Mouse (Mus musculus): ENCODE data around the gene Fbxo46. TPM values are rescaled to one million over a fixed set of nuclear protein-coding genes. Genes with fewer than 3 reads are reported as not detected.

Fbxo46 gene
- polyA plus RNA-seq, 1 experiment, result 8.6 TPM

GRCm38 (mm10) chr7:19091913-19092312, 27.7 kb upstream of the Fbxo46 start:
- TF ChIP-seq CTCF (IDR thresholded peaks at IDR 0.05; ENCODE audit: extremely low read depth, insufficient read depth, low read length), result no peak
- no peak for TF ChIP-seq POLR2A (IDR thresholded peaks at IDR 0.05; ENCODE audit: extremely low read depth, insufficient read depth, low read length)
- Histone ChIP-seq H3K27ac (ENCODE audit: insufficient read depth, low read length) (no peak overlapping the region), H3K4me1 (ENCODE audit: control insufficient read depth, insufficient read depth, low read length) (no peaks in the 10 kb centered on the region), H3K4me3 (ENCODE audit: insufficient read depth, low read length) (no peak overlapping the region)

GRCm38 (mm10) chr7:19092381-19093173, 27.1 kb upstream of the Fbxo46 start:
- Histone ChIP-seq H3K27ac (ENCODE audit: insufficient read depth, low read length) (no peak overlapping the region), H3K4me1 (ENCODE audit: control insufficient read depth, insufficient read depth, low read length) (no peaks in the 10 kb centered on the region), H3K4me3 (ENCODE audit: insufficient read depth, low read length) (no peak overlapping the region)
- TF ChIP-seq CTCF (IDR thresholded peaks at IDR 0.05; ENCODE audit: extremely low read depth, insufficient read depth, low read length) (no peak), POLR2A (IDR thresholded peaks at IDR 0.05; ENCODE audit: extremely low read depth, insufficient read depth, low read length) (no peak)

- H3K27ac ChIP-seq (ENCODE audit: insufficient read depth, low read length), result no peak overlapping the region
- TF ChIP-seq CTCF (IDR thresholded peaks at IDR 0.05; ENCODE audit: extremely low read depth, insufficient read depth, low read length), result peak; percentile 50
- no peak for TF ChIP-seq POLR2A (IDR thresholded peaks at IDR 0.05; ENCODE audit: extremely low read depth, insufficient read depth, low read length)
- no peak overlapping the region; the same call in 1 of the 2 replicates for H3K4me3 ChIP-seq (ENCODE audit: insufficient read depth, low read length)
- no peaks in the 10 kb centered on the region for H3K4me1 ChIP-seq (ENCODE audit: control insufficient read depth, insufficient read depth, low read length)
Measured at GRCm38 (mm10) chr7:19093174-19093521, 26.5 kb upstream of the Fbxo46 start.

GRCm38 (mm10) chr7:19093537-19094385, 25.9 kb upstream of the Fbxo46 start:
- TF ChIP-seq POLR2A (IDR thresholded peaks at IDR 0.05; ENCODE audit: extremely low read depth, insufficient read depth, low read length) (no peak), CTCF (IDR thresholded peaks at IDR 0.05; ENCODE audit: extremely low read depth, insufficient read depth, low read length) (no peak)
- Histone ChIP-seq H3K27ac (ENCODE audit: insufficient read depth, low read length) (peak overlapping the region; percentile 63; the same call in 1 of the 2 replicates), H3K4me3 (ENCODE audit: insufficient read depth, low read length) (peak overlapping the region; percentile 34), H3K4me1 (ENCODE audit: control insufficient read depth, insufficient read depth, low read length) (no peaks in the 10 kb centered on the region)

- no peak for TF ChIP-seq POLR2A (IDR thresholded peaks at IDR 0.05; ENCODE audit: extremely low read depth, insufficient read depth, low read length)
- TF ChIP-seq CTCF (IDR thresholded peaks at IDR 0.05; ENCODE audit: extremely low read depth, insufficient read depth, low read length), result no peak
- no peaks in the 10 kb centered on the region for H3K4me1 ChIP-seq (ENCODE audit: control insufficient read depth, insufficient read depth, low read length)
- peak within 1 kb of the TSS; percentile 63 for H3K27ac ChIP-seq (ENCODE audit: insufficient read depth, low read length)
- peak within 1 kb of the TSS; percentile 34 for H3K4me3 ChIP-seq (ENCODE audit: insufficient read depth, low read length)
Measured at GRCm38 (mm10) chr7:19094471-19094825, 25.2 kb upstream of the Fbxo46 start, which contains the start of gene Six5. Six5 (plus strand) TSS chr7:19094594.

- TF ChIP-seq POLR2A (IDR thresholded peaks at IDR 0.05; ENCODE audit: extremely low read depth, insufficient read depth, low read length), result no peak
- TF ChIP-seq CTCF (IDR thresholded peaks at IDR 0.05; ENCODE audit: extremely low read depth, insufficient read depth, low read length), result no peak
- H3K4me3 ChIP-seq (ENCODE audit: insufficient read depth, low read length), result peak overlapping the region; percentile 34
- H3K4me1 ChIP-seq (ENCODE audit: control insufficient read depth, insufficient read depth, low read length), result no peaks in the 10 kb centered on the region
- peak overlapping the region; percentile 17; the same call in 1 of the 2 replicates for H3K27ac ChIP-seq (ENCODE audit: insufficient read depth, low read length)
Measured at GRCm38 (mm10) chr7:19094826-19095750, 24.6 kb upstream of the Fbxo46 start.

GRCm38 (mm10) chr7:19095751-19096110, 23.9 kb upstream of the Fbxo46 start:
- no peak overlapping the region for H3K27ac ChIP-seq (ENCODE audit: insufficient read depth, low read length)
- no peaks in the 10 kb centered on the region for H3K4me1 ChIP-seq (ENCODE audit: control insufficient read depth, insufficient read depth, low read length)
- H3K4me3 ChIP-seq (ENCODE audit: insufficient read depth, low read length), result no peak overlapping the region; the same call in 1 of the 2 replicates
- TF ChIP-seq CTCF (IDR thresholded peaks at IDR 0.05; ENCODE audit: extremely low read depth, insufficient read depth, low read length), result no peak
- TF ChIP-seq POLR2A (IDR thresholded peaks at IDR 0.05; ENCODE audit: extremely low read depth, insufficient read depth, low read length), result no peak

GRCm38 (mm10) chr7:19096421-19096976, 23.2 kb upstream of the Fbxo46 start:
- Histone ChIP-seq H3K4me3 (ENCODE audit: insufficient read depth, low read length) (no peak overlapping the region), H3K4me1 (ENCODE audit: control insufficient read depth, insufficient read depth, low read length) (no peaks in the 10 kb centered on the region), H3K27ac (ENCODE audit: insufficient read depth, low read length) (no peak overlapping the region)
- no peak for TF ChIP-seq CTCF (IDR thresholded peaks at IDR 0.05; ENCODE audit: extremely low read depth, insufficient read depth, low read length)

GRCm38 (mm10) chr7:19097217-19097616, 22.4 kb upstream of the Fbxo46 start:
- Histone ChIP-seq H3K4me3 (ENCODE audit: insufficient read depth, low read length) (no peak overlapping the region), H3K27ac (ENCODE audit: insufficient read depth, low read length) (no peak overlapping the region), H3K4me1 (ENCODE audit: control insufficient read depth, insufficient read depth, low read length) (no peaks in the 10 kb centered on the region)
- TF ChIP-seq POLR2A (IDR thresholded peaks at IDR 0.05; ENCODE audit: extremely low read depth, insufficient read depth, low read length) (no peak), CTCF (IDR thresholded peaks at IDR 0.05; ENCODE audit: extremely low read depth, insufficient read depth, low read length) (no peak)

All from cortical plate, adult 2 months (tissue).